Mouse (Mus musculus): ENCODE measurements at regions not wholly inside any gene's neighbourhood (a gene's known extent, or its start where the extent isn't known, plus 50 kb on each side); places are given as distances from the start of the nearest gene placed in this dataset.

DNA sequence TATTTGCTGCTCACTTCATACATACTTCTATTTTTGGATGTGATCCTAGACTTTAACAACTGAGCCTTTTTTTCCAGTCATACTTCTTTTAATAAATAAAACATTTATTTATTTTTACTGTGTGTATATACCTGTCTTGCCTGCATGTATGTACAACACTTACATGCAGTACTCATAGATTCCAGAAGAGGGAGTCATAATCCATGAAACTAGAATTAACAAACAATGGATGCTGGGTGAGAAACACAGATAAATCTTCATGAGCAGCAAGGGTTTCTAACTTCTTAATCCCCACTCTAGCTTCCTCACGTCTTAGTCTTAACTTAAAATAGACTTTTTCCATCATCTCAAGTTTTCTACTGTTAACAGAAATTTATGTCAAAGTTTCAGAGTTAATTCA, 1253.7 kb upstream of the Nr2f1 start:
- WGBS (ENCODE audit: insufficient replicate concordance) = 51% methylated on average over 1 of the region's 1 CpGs

GRCm38 (mm10) chr13:79443113-79443512, 1243.6 kb upstream of the Nr2f1 start:
- no peak for TF ChIP-seq CTCF (IDR thresholded peaks at IDR 0.05; ENCODE audit: low read depth)
- no peak for TF ChIP-seq EP300 (IDR thresholded peaks at IDR 0.05; ENCODE audit: low read depth)
- Histone ChIP-seq H3K4me1 (ENCODE audit: insufficient read depth) (no peaks in the 10 kb centered on the region), H3K4me2 (ENCODE audit: low read depth, low read length) (no peak overlapping the region), H3K9me3 (ENCODE audit: low read length) (no peaks in the 10 kb centered on the region), H3K27ac (ENCODE audit: low read depth) (no peak overlapping the region), H3K4me3 (ENCODE audit: low read depth, low read length) (no peak overlapping the region), H3K36me3 (replicated peaks; ENCODE audit: insufficient read depth, low read length) (no peaks in the 10 kb centered on the region), H3K27me3 (ENCODE audit: insufficient read depth, low read length) (no peaks in the 10 kb centered on the region), H3K9ac (replicated peaks) (no peak overlapping the region)
- no peak for ATAC-seq
- no peak for DNase-seq
- WGBS (ENCODE audit: insufficient replicate concordance) = 57% methylated on average over 3 of the region's 3 CpGs

More for the DNA sequence above, 1253.7 kb upstream of the Nr2f1 start:
- DNase-seq (no peak), ATAC-seq (no peak)
- H3K9me3 ChIP-seq (ENCODE audit: low read length) = no peaks in the 10 kb centered on the region
- no peak overlapping the region for H3K4me3 ChIP-seq (ENCODE audit: low read depth, low read length)
- TF ChIP-seq EP300 (IDR thresholded peaks at IDR 0.05; ENCODE audit: low read depth) = no peak
- no peak for TF ChIP-seq CTCF (IDR thresholded peaks at IDR 0.05; ENCODE audit: low read depth)
- H3K27ac ChIP-seq (ENCODE audit: low read depth) = no peak overlapping the region
- no peak overlapping the region for H3K4me2 ChIP-seq (ENCODE audit: low read depth, low read length)
- no peak overlapping the region for H3K9ac ChIP-seq (replicated peaks)
- H3K4me1 ChIP-seq (ENCODE audit: insufficient read depth) = no peaks in the 10 kb centered on the region
- H3K27me3 ChIP-seq (ENCODE audit: insufficient read depth, low read length) = no peaks in the 10 kb centered on the region
- H3K36me3 ChIP-seq (replicated peaks; ENCODE audit: insufficient read depth, low read length) = no peaks in the 10 kb centered on the region

DNA sequence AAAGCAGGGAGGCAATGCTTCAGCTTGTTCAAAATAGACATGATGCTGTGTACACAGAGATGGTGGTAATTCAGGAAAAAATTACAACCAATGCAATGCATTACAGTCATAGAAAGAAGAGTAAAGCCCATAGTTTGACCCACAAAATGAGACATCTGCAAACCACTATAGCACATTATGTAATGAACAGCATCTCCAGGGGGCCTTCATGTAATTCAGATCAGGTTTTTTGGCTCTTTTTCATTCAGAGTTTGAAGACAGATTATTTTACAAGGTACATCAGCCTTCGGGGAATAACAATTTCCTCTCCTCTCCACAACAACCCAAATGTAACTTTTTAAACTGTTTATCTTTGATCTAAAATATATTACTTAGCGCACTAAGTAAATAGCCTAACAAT, 1243.1 kb upstream of the Nr2f1 start:
- WGBS (ENCODE audit: insufficient replicate concordance) = 75% methylated on average over 2 of the region's 2 CpGs
- Histone ChIP-seq H3K27me3 (ENCODE audit: insufficient read depth, low read length) (no peaks in the 10 kb centered on the region), H3K9ac (replicated peaks) (no peak overlapping the region), H3K9me3 (ENCODE audit: low read length) (no peaks in the 10 kb centered on the region), H3K36me3 (replicated peaks; ENCODE audit: insufficient read depth, low read length) (no peaks in the 10 kb centered on the region), H3K4me2 (ENCODE audit: low read depth, low read length) (no peak overlapping the region), H3K4me3 (ENCODE audit: low read depth, low read length) (no peak overlapping the region), H3K4me1 (ENCODE audit: insufficient read depth) (no peaks in the 10 kb centered on the region), H3K27ac (ENCODE audit: low read depth) (no peak overlapping the region)
- DNase-seq (no peak), ATAC-seq (no peak)
- TF ChIP-seq CTCF (IDR thresholded peaks at IDR 0.05; ENCODE audit: low read depth) (no peak), EP300 (IDR thresholded peaks at IDR 0.05; ENCODE audit: low read depth) (no peak)

DNA sequence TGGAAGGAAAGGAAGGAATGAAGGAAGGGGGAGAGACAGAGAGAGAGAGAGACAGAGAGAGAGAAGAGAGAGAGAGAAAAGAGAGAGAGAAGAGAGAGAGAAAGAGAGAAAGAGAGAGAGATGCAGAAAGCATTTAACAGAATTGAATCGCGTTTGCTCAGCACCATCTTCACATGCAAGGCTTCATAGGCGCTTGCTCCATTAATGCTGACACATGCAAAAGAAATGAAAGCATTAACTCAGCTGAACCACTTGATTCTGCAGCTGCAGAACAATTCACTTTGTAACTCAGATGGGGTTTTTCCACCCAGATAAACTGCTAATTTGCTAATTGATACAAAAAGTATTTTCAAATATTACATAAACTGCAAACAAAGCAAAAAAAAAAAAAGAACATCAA, 1231.9 kb upstream of the Nr2f1 start:
- Histone ChIP-seq H3K4me2 (ENCODE audit: low read depth, low read length) (no peak overlapping the region), H3K27me3 (ENCODE audit: insufficient read depth, low read length) (no peaks in the 10 kb centered on the region), H3K36me3 (replicated peaks; ENCODE audit: insufficient read depth, low read length) (no peaks in the 10 kb centered on the region), H3K9me3 (ENCODE audit: low read length) (no peaks in the 10 kb centered on the region; the same call in 1 of the 2 replicates), H3K27ac (ENCODE audit: low read depth) (no peak overlapping the region), H3K4me3 (ENCODE audit: low read depth, low read length) (no peak overlapping the region), H3K9ac (replicated peaks) (no peak overlapping the region), H3K4me1 (ENCODE audit: insufficient read depth) (no peaks in the 10 kb centered on the region)
- DNase-seq (no peak), ATAC-seq (no peak)
- no peak for TF ChIP-seq EP300 (IDR thresholded peaks at IDR 0.05; ENCODE audit: low read depth)
- WGBS (ENCODE audit: insufficient replicate concordance) = 45% methylated on average over 3 of the region's 3 CpGs

- ATAC-seq = no peak
These were observed 1231.4 kb upstream of the Nr2f1 start for GRCm38 (mm10) chr13:79430987-79431386.

DNA sequence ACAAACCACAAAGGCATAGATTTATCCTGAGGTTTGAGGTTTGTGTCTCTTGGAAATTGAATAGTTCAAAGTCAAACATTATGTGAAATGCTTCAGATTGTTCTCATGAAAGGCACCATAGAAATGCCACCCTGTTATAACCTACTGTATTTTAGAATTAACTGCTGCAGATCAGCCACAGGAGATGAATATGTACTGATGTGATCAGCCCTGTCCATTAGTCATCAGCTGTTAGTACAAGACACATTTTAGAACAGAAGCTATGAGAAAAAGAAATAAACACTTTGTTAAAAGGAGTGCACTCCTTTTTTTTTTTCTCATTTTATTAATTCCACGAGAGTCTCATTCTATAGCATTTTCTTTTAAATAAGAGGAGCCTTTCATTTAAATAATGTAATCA, 1231.0 kb upstream of the Nr2f1 start:
- no peaks in the 10 kb centered on the region; the same call in 1 of the 2 replicates for H3K9me3 ChIP-seq (ENCODE audit: low read length)
- no peak for ATAC-seq
- H3K4me2 ChIP-seq (ENCODE audit: low read depth, low read length) = no peak overlapping the region
- no peaks in the 10 kb centered on the region for H3K36me3 ChIP-seq (replicated peaks; ENCODE audit: insufficient read depth, low read length)
- H3K27ac ChIP-seq (ENCODE audit: low read depth) = no peak overlapping the region
- TF ChIP-seq EP300 (IDR thresholded peaks at IDR 0.05; ENCODE audit: low read depth) (no peak), CTCF (IDR thresholded peaks at IDR 0.05; ENCODE audit: low read depth) (no peak)
- no peaks in the 10 kb centered on the region for H3K4me1 ChIP-seq (ENCODE audit: insufficient read depth)
- H3K27me3 ChIP-seq (ENCODE audit: insufficient read depth, low read length) = no peaks in the 10 kb centered on the region
- no peak for DNase-seq
- H3K9ac ChIP-seq (replicated peaks) = no peak overlapping the region
- whole genome bisulfite sequencing (ENCODE audit: insufficient replicate concordance) = 52% methylated on average over 1 of the region's 1 CpGs
- no peak overlapping the region for H3K4me3 ChIP-seq (ENCODE audit: low read depth, low read length)

More at GRCm38 (mm10) chr13:79430987-79431386, 1231.4 kb upstream of the Nr2f1 start:
- no peak for DNase-seq
- WGBS (ENCODE audit: insufficient replicate concordance) = 33% methylated on average over 2 of the region's 2 CpGs
- Histone ChIP-seq H3K9me3 (ENCODE audit: low read length) (no peaks in the 10 kb centered on the region; the same call in 1 of the 2 replicates), H3K4me1 (ENCODE audit: insufficient read depth) (no peaks in the 10 kb centered on the region), H3K36me3 (replicated peaks; ENCODE audit: insufficient read depth, low read length) (no peaks in the 10 kb centered on the region), H3K4me3 (ENCODE audit: low read depth, low read length) (no peak overlapping the region), H3K27ac (ENCODE audit: low read depth) (no peak overlapping the region), H3K9ac (replicated peaks) (no peak overlapping the region), H3K4me2 (ENCODE audit: low read depth, low read length) (no peak overlapping the region), H3K27me3 (ENCODE audit: insufficient read depth, low read length) (no peaks in the 10 kb centered on the region)
- TF ChIP-seq CTCF (IDR thresholded peaks at IDR 0.05; ENCODE audit: low read depth) = no peak
- TF ChIP-seq EP300 (IDR thresholded peaks at IDR 0.05; ENCODE audit: low read depth) = no peak

GRCm38 (mm10) chr13:79417841-79418240, 1218.3 kb upstream of the Nr2f1 start:
- no peaks in the 10 kb centered on the region for H3K36me3 ChIP-seq (replicated peaks; ENCODE audit: insufficient read depth, low read length)
- ATAC-seq (no peak), DNase-seq (no peak)
- H3K27ac ChIP-seq (ENCODE audit: low read depth) = no peak overlapping the region
- no peaks in the 10 kb centered on the region for H3K4me1 ChIP-seq (ENCODE audit: insufficient read depth)
- no peak overlapping the region for H3K9ac ChIP-seq (replicated peaks)
- H3K9me3 ChIP-seq (ENCODE audit: low read length) = no peaks in the 10 kb centered on the region
- no peak overlapping the region for H3K4me2 ChIP-seq (ENCODE audit: low read depth, low read length)
- H3K27me3 ChIP-seq (ENCODE audit: insufficient read depth, low read length) = no peaks in the 10 kb centered on the region
- H3K4me3 ChIP-seq (ENCODE audit: low read depth, low read length) = no peak overlapping the region
- 70% methylated on average over 2 of the region's 2 CpGs for WGBS (ENCODE audit: insufficient replicate concordance)
- TF ChIP-seq EP300 (IDR thresholded peaks at IDR 0.05; ENCODE audit: low read depth) (no peak), CTCF (IDR thresholded peaks at IDR 0.05; ENCODE audit: low read depth) (no peak)
